Mouse (Mus musculus): ENCODE data around the gene Ppp2ca. TPM values are rescaled to one million over a fixed set of nuclear protein-coding genes. Genes with fewer than 3 reads are reported as not detected.
A peak's percentile ranks its signal among the peaks of the same experiment; 100 is the strongest.

Ppp2ca gene
- polyA plus RNA-seq, 1 experiment from 2014 or later: 80.9 TPM

- no peak for ATAC-seq (ENCODE audit: insufficient number of reproducible peaks, low FRiP score)
- H3K9ac ChIP-seq: no peak overlapping the region
- 59% methylated on average over 14 of the region's 14 CpGs for WGBS
- H3K27me3 ChIP-seq (replicated peaks): no peaks in the 10 kb centered on the region
- no peaks in the 10 kb centered on the region for H3K36me3 ChIP-seq
- no peaks in the 10 kb centered on the region for H3K9me3 ChIP-seq (replicated peaks)
- no peak overlapping the region for H3K4me2 ChIP-seq
- no peak overlapping the region for H3K27ac ChIP-seq (ENCODE audit: poor library complexity, severe bottlenecking)
- peaks cover 13% of the 10 kb centered on the region for H3K4me1 ChIP-seq (replicated peaks)
- no peak overlapping the region for H3K4me3 ChIP-seq
These were observed 23.6 kb upstream of the Ppp2ca start for GRCm38 (mm10) chr11:52074626-52075470.

GRCm38 (mm10) chr11:52075794-52076633 is 22.5 kb upstream of the Ppp2ca start:
- no peak overlapping the region for H3K4me2 ChIP-seq
- no peaks in the 10 kb centered on the region for H3K27me3 ChIP-seq (replicated peaks)
- H3K36me3 ChIP-seq: no peaks in the 10 kb centered on the region
- H3K9ac ChIP-seq: no peak overlapping the region
- no peak overlapping the region for H3K4me3 ChIP-seq
- ATAC-seq (ENCODE audit: insufficient number of reproducible peaks, low FRiP score): no peak
- WGBS: 73% methylated on average over 19 of the region's 19 CpGs
- no peak overlapping the region for H3K27ac ChIP-seq (ENCODE audit: poor library complexity, severe bottlenecking)
- peaks cover 17% of the 10 kb centered on the region for H3K4me1 ChIP-seq (replicated peaks)
- no peaks in the 10 kb centered on the region for H3K9me3 ChIP-seq (replicated peaks)

- no peak overlapping the region for H3K4me2 ChIP-seq
- no peaks in the 10 kb centered on the region for H3K36me3 ChIP-seq
- H3K9me3 ChIP-seq (replicated peaks): no peaks in the 10 kb centered on the region
- no peaks in the 10 kb centered on the region for H3K27me3 ChIP-seq (replicated peaks)
- H3K4me3 ChIP-seq: no peak overlapping the region
- H3K27ac ChIP-seq (ENCODE audit: poor library complexity, severe bottlenecking): no peak overlapping the region
- H3K9ac ChIP-seq: no peak overlapping the region
- ATAC-seq (ENCODE audit: insufficient number of reproducible peaks, low FRiP score): no peak
- WGBS: 86% methylated on average over 6 of the region's 6 CpGs
- peaks cover 17% of the 10 kb centered on the region for H3K4me1 ChIP-seq (replicated peaks)
These were observed 21.6 kb upstream of the Ppp2ca start for GRCm38 (mm10) chr11:52076742-52077352.

GRCm38 (mm10) chr11:52077939-52078338 is 20.5 kb upstream of the Ppp2ca start:
- Histone ChIP-seq H3K27ac (ENCODE audit: poor library complexity, severe bottlenecking) (no peak overlapping the region), H3K36me3 (no peaks in the 10 kb centered on the region), H3K9me3 (replicated peaks) (no peaks in the 10 kb centered on the region), H3K27me3 (replicated peaks) (no peaks in the 10 kb centered on the region), H3K9ac (no peak overlapping the region), H3K4me1 (replicated peaks) (peaks cover 17% of the 10 kb centered on the region), H3K4me2 (no peak overlapping the region), H3K4me3 (no peak overlapping the region)
- WGBS: 49% methylated on average over 4 of the region's 4 CpGs
- ATAC-seq (ENCODE audit: insufficient number of reproducible peaks, low FRiP score): no peak

- 19% methylated on average over 5 of the region's 5 CpGs for WGBS
- Histone ChIP-seq H3K9me3 (replicated peaks) (no peaks in the 10 kb centered on the region), H3K27ac (ENCODE audit: poor library complexity, severe bottlenecking) (peak overlapping the region; percentile 34; the same call in 1 of the 2 replicates), H3K4me2 (no peak overlapping the region), H3K4me3 (no peak overlapping the region), H3K27me3 (replicated peaks) (no peaks in the 10 kb centered on the region), H3K36me3 (no peaks in the 10 kb centered on the region), H3K4me1 (replicated peaks) (peaks cover 17% of the 10 kb centered on the region), H3K9ac (no peak overlapping the region)
- peak; percentile 63; the same call in 1 of the 2 replicates for ATAC-seq (ENCODE audit: insufficient number of reproducible peaks, low FRiP score)
These were observed 18.5 kb upstream of the Ppp2ca start for GRCm38 (mm10) chr11:52079978-52080377.

GRCm38 (mm10) chr11:52080656-52081055 is 17.8 kb upstream of the Ppp2ca start:
- Histone ChIP-seq H3K9ac (no peak overlapping the region), H3K4me2 (no peak overlapping the region), H3K4me3 (no peak overlapping the region), H3K9me3 (replicated peaks) (no peaks in the 10 kb centered on the region), H3K36me3 (no peaks in the 10 kb centered on the region), H3K27me3 (replicated peaks) (no peaks in the 10 kb centered on the region), H3K4me1 (replicated peaks) (peaks cover 20% of the 10 kb centered on the region), H3K27ac (ENCODE audit: poor library complexity, severe bottlenecking) (no peak overlapping the region)
- 87% methylated on average over 2 of the region's 2 CpGs for WGBS
- no peak for ATAC-seq (ENCODE audit: insufficient number of reproducible peaks, low FRiP score)

- Histone ChIP-seq H3K4me2 (peak overlapping the region; percentile 47), H3K27ac (ENCODE audit: poor library complexity, severe bottlenecking) (peak overlapping the region; percentile 71)
These were observed 12.7 kb upstream of the Ppp2ca start for GRCm38 (mm10) chr11:52085857-52086203.

GRCm38 (mm10) chr11:52086204-52086864 is 12.1 kb upstream of the Ppp2ca start:
- Histone ChIP-seq H3K36me3 (no peaks in the 10 kb centered on the region), H3K4me2 (peak overlapping the region; percentile 47), H3K27ac (ENCODE audit: poor library complexity, severe bottlenecking) (peak overlapping the region; percentile 71), H3K9ac (peak overlapping the region; percentile 50), H3K9me3 (replicated peaks) (no peaks in the 10 kb centered on the region), H3K4me3 (no peak overlapping the region), H3K4me1 (replicated peaks) (peaks cover 32% of the 10 kb centered on the region), H3K27me3 (replicated peaks) (no peaks in the 10 kb centered on the region)
- WGBS: 41% methylated on average over 9 of the region's 9 CpGs
- ATAC-seq (ENCODE audit: insufficient number of reproducible peaks, low FRiP score): no peak

More at GRCm38 (mm10) chr11:52085857-52086203, 12.7 kb upstream of the Ppp2ca start:
- Histone ChIP-seq H3K27me3 (replicated peaks) (no peaks in the 10 kb centered on the region), H3K9me3 (replicated peaks) (no peaks in the 10 kb centered on the region), H3K4me1 (replicated peaks) (peaks cover 32% of the 10 kb centered on the region), H3K9ac (peak overlapping the region; percentile 50; the same call in 1 of the 2 replicates), H3K4me3 (no peak overlapping the region), H3K36me3 (no peaks in the 10 kb centered on the region)
- 63% methylated on average over 4 of the region's 4 CpGs for WGBS
- no peak for ATAC-seq (ENCODE audit: insufficient number of reproducible peaks, low FRiP score)

- ATAC-seq (ENCODE audit: insufficient number of reproducible peaks, low FRiP score): no peak
- Histone ChIP-seq H3K27me3 (replicated peaks) (no peaks in the 10 kb centered on the region; the same call in 1 of the 2 replicates), H3K9me3 (replicated peaks) (no peaks in the 10 kb centered on the region), H3K4me3 (no peak overlapping the region), H3K36me3 (no peaks in the 10 kb centered on the region), H3K4me1 (replicated peaks) (peaks cover 32% of the 10 kb centered on the region), H3K27ac (ENCODE audit: poor library complexity, severe bottlenecking) (no peak overlapping the region), H3K4me2 (peak overlapping the region; percentile 41), H3K9ac (no peak overlapping the region)
- WGBS: 48% methylated on average over 8 of the region's 8 CpGs
These were observed 9.2 kb upstream of the Ppp2ca start for GRCm38 (mm10) chr11:52089291-52089690.

- WGBS: 87% methylated on average over 9 of the region's 9 CpGs
- H3K27ac ChIP-seq (ENCODE audit: poor library complexity, severe bottlenecking): no peak overlapping the region
These were observed 7.2 kb upstream of the Ppp2ca start for GRCm38 (mm10) chr11:52091261-52091660.

More at GRCm38 (mm10) chr11:52091261-52091660, 7.2 kb upstream of the Ppp2ca start:
- ATAC-seq (ENCODE audit: insufficient number of reproducible peaks, low FRiP score): no peak
- Histone ChIP-seq H3K4me2 (no peak overlapping the region), H3K27me3 (replicated peaks) (no peaks in the 10 kb centered on the region; the same call in 1 of the 2 replicates), H3K9ac (no peak overlapping the region), H3K9me3 (replicated peaks) (no peaks in the 10 kb centered on the region), H3K4me1 (replicated peaks) (peaks cover 22% of the 10 kb centered on the region), H3K36me3 (no peaks in the 10 kb centered on the region), H3K4me3 (no peak overlapping the region)
